Mouse (Mus musculus) lung, embryonic 14.5 days (tissue): ENCODE measurements around the gene Plcb4. TPM values are rescaled to one million over a fixed set of nuclear protein-coding genes. Genes with fewer than 3 reads are reported as not detected.
A peak's percentile ranks its signal among the peaks of the same experiment; 100 is the strongest.
"Not testable (repeated sequence)": the region's sequence is repeated elsewhere in the genome, so short reads cannot be mapped to it uniquely, and the experiment has no call there.

Source experiments
- ATAC-seq: fragments of 200-750 bp; cut with Nextera tagmentation; 2 replicates; pipeline ENCODE4 v1.8.0; 2017; ENCODE audit warnings: mild to moderate bottlenecking, moderate TSS enrichment, moderate library complexity; ENCODE audit not compliant: insufficient read depth
- DNase-seq: peaks from one replicate; pipeline ENCODE4 v3.0.0-alpha.2; 2015
- H3K27ac ChIP-seq: fragments of 300-500 bp; sonication (generic); 2 replicates; pipeline ENCODE4 v1.5.1; 2014; ENCODE audit warnings: low read depth, mild to moderate bottlenecking, moderate library complexity
- H3K27me3 ChIP-seq: fragments of 300-500 bp; sonication (generic); 2 replicates; pipeline ENCODE4 v1.6.1; 2014; ENCODE audit warnings: low read length, control low read depth; ENCODE audit not compliant: insufficient read depth
- H3K36me3 ChIP-seq: fragments of 300-500 bp; sonication (generic); 2 replicates; pipeline ENCODE4 v1.6.1; 2014; ENCODE audit warnings: control low read depth; ENCODE audit not compliant: insufficient read depth
- H3K4me1 ChIP-seq: fragments of 300-500 bp; sonication (generic); 2 replicates; pipeline ENCODE4 v1.6.1; 2014; ENCODE audit warnings: antibody characterized with exemption, control low read depth; ENCODE audit not compliant: insufficient read depth
- H3K4me2 ChIP-seq: fragments of 300-500 bp; sonication (generic); 2 replicates; pipeline ENCODE4 v1.6.1; 2014; ENCODE audit warnings: mild to moderate bottlenecking
- H3K4me3 ChIP-seq: fragments of 300-500 bp; sonication (generic); 2 replicates; pipeline ENCODE4 v1.5.1; 2014; ENCODE audit warnings: low read depth, low read length
- H3K9ac ChIP-seq: fragments of 300-500 bp; sonication (generic); 2 replicates; pipeline ENCODE4 v1.6.1; 2014
- H3K9me3 ChIP-seq: fragments of 300-500 bp; sonication (generic); 2 replicates; pipeline ENCODE4 v1.6.1; 2016; ENCODE audit warnings: low read depth, low read length, control low read depth
- CTCF ChIP-seq: IDR thresholded peaks from 2 replicates; pipeline ENCODE4 v1.5.1; 2016; ENCODE audit warnings: antibody characterized with exemption, low read depth
- WGBS: fragments of 180-500 bp; shearing (Covaris S2); extraction: QIAGEN DNeasy Blood & Tissue Kit; methylation state at CpG from one replicate; pipeline ENCODE4 v1.1.7; 2014; 5-methylcytosine and 5-hydroxymethylcytosine counted together
- polyA plus RNA-seq: library from polyadenylated mRNA; unstranded; fragments of >200 nt; fragmentation: Nextera tagmentation; extraction: Ambion mirVana; gene quantifications from 2 replicates; pipeline ENCODE4 v1.2.1, GENCODE M21; 2014

Plcb4 gene
- polyA plus RNA-seq, 1 experiment from 2014 or later = 20.5 TPM

- TF ChIP-seq CTCF = no peak
- ATAC-seq (peak; percentile 63; the same call in 1 of the 2 replicates), DNase-seq (peak; percentile 39)
- H3K4me2 ChIP-seq = no peak overlapping the region
- H3K27me3 ChIP-seq = no peaks in the 10 kb centered on the region
- 54% methylated on average over 6 of the region's 6 CpGs for WGBS
- no peak overlapping the region for H3K4me3 ChIP-seq
- no peaks in the 10 kb centered on the region for H3K9me3 ChIP-seq
- H3K36me3 ChIP-seq = no peaks in the 10 kb centered on the region
- H3K9ac ChIP-seq = no peak overlapping the region
- peaks cover 13% of the 10 kb centered on the region for H3K4me1 ChIP-seq
- H3K27ac ChIP-seq = no peak overlapping the region
Measured at GRCm38 (mm10) chr2:135731591-135731990, 72.8 kb downstream of the Plcb4 start.

DNA sequence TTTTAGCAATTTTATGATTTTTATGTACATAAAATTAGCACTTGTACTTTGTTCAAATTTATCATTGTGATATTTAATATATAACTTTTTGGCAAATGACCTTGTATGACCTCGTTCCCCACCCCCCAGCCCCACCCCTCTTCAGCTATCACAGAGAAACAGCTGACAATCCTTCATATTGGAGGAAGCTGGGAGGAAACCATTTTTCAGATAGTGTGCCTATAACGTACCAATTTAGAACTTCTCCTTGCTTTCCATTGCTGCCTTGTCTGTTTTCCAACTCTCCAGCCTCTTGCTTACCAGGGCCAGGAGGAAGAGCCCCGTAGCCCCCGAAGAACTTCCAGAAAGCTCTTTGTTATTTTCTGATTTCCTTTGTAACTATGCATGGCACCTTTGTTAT lies 73.8 kb downstream of the Plcb4 start:
- Histone ChIP-seq H3K27ac (no peak overlapping the region), H3K9me3 (no peaks in the 10 kb centered on the region), H3K4me1 (peaks cover 13% of the 10 kb centered on the region), H3K4me2 (no peak overlapping the region), H3K4me3 (no peak overlapping the region), H3K36me3 (no peaks in the 10 kb centered on the region), H3K9ac (no peak overlapping the region), H3K27me3 (no peaks in the 10 kb centered on the region)
- ATAC-seq (no peak), DNase-seq (no peak)
- TF ChIP-seq CTCF = no peak
- WGBS = 64% methylated on average over 4 of the region's 4 CpGs

- TF ChIP-seq CTCF = peak; percentile 46; the same call in 1 of the 2 replicates
- Histone ChIP-seq H3K9me3 (no peaks in the 10 kb centered on the region), H3K36me3 (no peaks in the 10 kb centered on the region), H3K4me3 (no peak overlapping the region), H3K27ac (0 out of 2 replicates have a peak overlapping the region, but pooled peaks have one; percentile 12), H3K4me2 (no peak overlapping the region), H3K4me1 (peaks cover 13% of the 10 kb centered on the region), H3K9ac (no peak overlapping the region), H3K27me3 (no peaks in the 10 kb centered on the region)
- peak; percentile 62 for DNase-seq
- WGBS = 50% methylated on average over 10 of the region's 10 CpGs
- peak; percentile 53 for ATAC-seq
Measured at GRCm38 (mm10) chr2:135733926-135734510, 75.2 kb downstream of the Plcb4 start.

- Histone ChIP-seq H3K4me1 (peaks cover 5% of the 10 kb centered on the region; the same call in 1 of the 2 replicates), H3K9me3 (no peaks in the 10 kb centered on the region), H3K27me3 (no peaks in the 10 kb centered on the region), H3K9ac (no peak overlapping the region), H3K36me3 (no peaks in the 10 kb centered on the region), H3K4me3 (no peak overlapping the region), H3K27ac (no peak overlapping the region), H3K4me2 (no peak overlapping the region)
- WGBS = 79% methylated on average over 9 of the region's 9 CpGs
- no peak for TF ChIP-seq CTCF
- no peak for ATAC-seq
- no peak for DNase-seq
Measured at GRCm38 (mm10) chr2:135737506-135737905, 78.7 kb downstream of the Plcb4 start.

DNA sequence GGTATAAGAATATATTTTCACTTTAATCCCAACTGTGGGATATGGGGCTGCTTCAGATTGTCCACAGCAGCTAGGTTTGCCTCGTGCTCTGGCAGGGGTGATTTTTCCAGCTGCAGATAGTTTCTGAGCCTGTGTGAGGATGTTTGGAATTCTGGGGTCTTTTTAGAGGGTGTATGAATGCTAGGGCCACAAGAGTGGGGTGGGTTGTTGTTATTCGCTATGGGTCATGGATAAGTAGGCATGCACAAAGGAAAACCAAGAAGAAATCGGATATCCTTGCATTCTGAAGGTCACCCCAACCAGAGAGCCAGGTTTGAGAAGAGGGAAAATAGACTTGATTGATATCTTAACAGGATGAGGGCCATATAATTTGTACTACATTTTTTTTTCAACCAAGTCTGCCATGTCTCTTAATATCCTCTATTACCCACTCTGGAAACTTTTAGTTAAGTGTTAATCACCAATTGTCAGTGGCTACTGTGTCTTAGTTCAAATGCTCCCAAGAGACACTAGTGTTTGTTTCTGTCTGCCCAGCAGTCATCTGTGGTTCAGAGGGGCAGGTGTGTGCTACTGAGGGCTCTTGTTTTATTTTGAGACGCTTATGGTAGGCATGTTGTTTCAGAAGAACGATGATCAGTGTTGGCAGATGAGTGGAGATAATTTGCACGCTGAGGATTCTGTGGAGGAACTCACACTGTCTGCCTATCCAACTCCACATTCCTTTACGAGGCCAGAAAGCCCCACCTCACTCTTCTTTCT lies 79.4 kb downstream of the Plcb4 start:
- DNase-seq, H3K9ac ChIP-seq, H3K4me2 ChIP-seq, H3K4me3 ChIP-seq, H3K27ac ChIP-seq, H3K27me3 ChIP-seq, H3K9me3 ChIP-seq, ATAC-seq, H3K36me3 ChIP-seq, H3K4me1 ChIP-seq: not testable (repeated sequence)
- 69% methylated on average over 7 of the region's 7 CpGs for WGBS

DNA sequence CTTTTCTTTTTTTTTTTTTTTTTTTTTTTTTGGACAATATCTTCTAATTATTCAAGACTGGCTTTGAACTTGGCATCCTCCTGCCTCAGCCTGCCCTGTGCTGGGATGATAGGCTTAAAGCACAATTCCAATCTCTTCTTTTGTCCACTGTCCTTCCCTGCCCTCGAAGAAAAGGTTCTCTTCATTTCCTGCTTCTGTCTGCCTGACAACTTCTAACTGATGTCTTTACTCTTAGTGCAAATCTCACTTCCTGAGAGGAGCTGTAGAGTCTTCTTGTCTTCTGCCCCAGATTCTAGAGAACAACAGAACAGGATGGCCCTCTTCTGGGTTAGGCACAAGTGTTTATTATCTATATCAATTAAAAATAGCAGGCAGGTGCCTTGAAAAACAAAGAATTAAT lies 80.1 kb downstream of the Plcb4 start:
- no peak overlapping the region for H3K4me3 ChIP-seq
- H3K4me2 ChIP-seq = no peak overlapping the region
- no peaks in the 10 kb centered on the region for H3K27me3 ChIP-seq
- no peaks in the 10 kb centered on the region for H3K9me3 ChIP-seq
- WGBS = 55% methylated on average over 1 of the region's 1 CpGs
- TF ChIP-seq CTCF = no peak
- H3K4me1 ChIP-seq = peaks cover 17% of the 10 kb centered on the region
- H3K9ac ChIP-seq = no peak overlapping the region
- H3K27ac ChIP-seq = no peak overlapping the region
- DNase-seq (no peak), ATAC-seq (no peak)
- no peaks in the 10 kb centered on the region for H3K36me3 ChIP-seq

DNA sequence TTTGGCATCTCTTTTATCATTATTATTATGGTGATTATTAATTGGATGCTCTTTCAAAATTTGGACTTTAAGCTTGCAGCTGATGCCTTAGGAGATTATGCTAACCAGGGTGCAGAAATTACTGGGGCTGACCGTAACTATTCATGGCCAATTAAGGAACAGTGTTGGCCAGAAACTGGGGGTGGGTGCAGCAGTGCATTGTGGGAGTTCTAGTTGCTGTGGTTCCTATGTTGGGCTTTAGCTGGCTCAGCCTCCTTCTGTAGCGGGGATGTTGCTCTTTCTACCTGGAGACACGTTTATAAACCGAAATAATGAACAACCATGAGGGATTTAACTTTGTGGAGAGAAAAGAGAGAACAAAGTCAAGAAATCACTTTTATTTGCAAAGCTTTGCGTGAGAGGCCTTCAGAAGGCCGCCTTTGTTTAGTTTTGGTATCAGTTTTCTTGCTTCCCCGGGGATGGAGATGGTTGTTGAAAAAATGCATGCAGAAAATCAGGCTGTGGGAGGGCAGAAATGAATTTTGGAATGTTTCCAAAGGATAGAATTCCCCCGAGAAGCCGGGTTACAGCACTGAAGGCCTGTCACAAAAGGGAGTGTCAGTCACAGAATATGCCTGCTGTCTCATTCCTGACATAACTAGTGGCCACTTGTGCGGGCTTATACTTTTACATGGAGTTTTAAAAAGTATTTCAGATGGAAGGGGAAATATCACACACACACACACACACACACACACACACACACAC lies 84.3 kb downstream of the Plcb4 start:
- Histone ChIP-seq H3K27me3 (no peaks in the 10 kb centered on the region), H3K27ac (peak overlapping the region; percentile 88), H3K4me1 (peaks cover 11% of the 10 kb centered on the region; the same call in 1 of the 2 replicates), H3K4me3 (no peak overlapping the region), H3K9ac (no peak overlapping the region), H3K9me3 (no peaks in the 10 kb centered on the region), H3K36me3 (no peaks in the 10 kb centered on the region), H3K4me2 (peak overlapping the region; percentile 35; the same call in 1 of the 2 replicates)
- 18% methylated on average over 10 of the region's 10 CpGs for WGBS
- no peak for TF ChIP-seq CTCF
- DNase-seq (peak; percentile 83), ATAC-seq (peak; percentile 75; the same call in 1 of the 2 replicates)
